Mouse (Mus musculus) erythroblast, embryonic 14.5 days (primary cell): ENCODE measurements around the gene Sftpd. TPM values are rescaled to one million over a fixed set of nuclear protein-coding genes. Genes with fewer than 3 reads are reported as not detected.

Source experiments
- H3K27me3 ChIP-seq: 2 replicates; pipeline ENCODE4 v1.6.1; 2012; ENCODE audit warnings: inconsistent platforms; ENCODE audit not compliant: control insufficient read depth
- H3K36me3 ChIP-seq: 2 replicates; pipeline ENCODE4 v1.6.1; 2012; ENCODE audit warnings: mild to moderate bottlenecking, inconsistent platforms; ENCODE audit not compliant: control insufficient read depth
- H3K4me1 ChIP-seq: 2 replicates; pipeline ENCODE4 v1.6.1; 2012; ENCODE audit warnings: inconsistent platforms; ENCODE audit not compliant: control insufficient read depth
- H3K4me3 ChIP-seq: replicated peaks from 2 replicates; pipeline ENCODE3; 2012; ENCODE audit warnings: moderate library complexity, mild to moderate bottlenecking, inconsistent platforms
- H3K9me3 ChIP-seq: 2 replicates; pipeline ENCODE4 v1.6.1; 2012; ENCODE audit warnings: low read length, inconsistent platforms, mixed read lengths; ENCODE audit not compliant: control insufficient read depth
- GATA1 ChIP-seq: IDR thresholded peaks from 2 replicates; pipeline ENCODE4 v1.6.1; 2012; ENCODE audit warnings: low read length, inconsistent platforms, mixed read lengths
- TAL1 ChIP-seq: IDR thresholded peaks from 3 replicates; pipeline ENCODE4 v1.6.1; 2012; ENCODE audit warnings: low read length, inconsistent platforms, mixed read lengths
- polyA plus RNA-seq: library from polyadenylated mRNA; stranded (reverse); fragments of >175 nt; gene quantifications from 2 replicates; pipeline ENCODE4 v1.2.3, GENCODE M21; 2012

The Sftpd gene
- polyA plus RNA-seq, 1 experiment = not detected

- no peaks in the 10 kb centered on the region; the same call in 1 of the 2 replicates for H3K36me3 ChIP-seq
- H3K4me1 ChIP-seq = no peaks in the 10 kb centered on the region
- TF ChIP-seq TAL1 = no peak
- no peak for TF ChIP-seq GATA1
- H3K9me3 ChIP-seq = no peaks in the 10 kb centered on the region
- H3K27me3 ChIP-seq = no peaks in the 10 kb centered on the region
- H3K4me3 ChIP-seq = no peak overlapping the region
Measured at GRCm38 (mm10) chr14:41124683-41125082, 60.3 kb downstream of the Sftpd start.

Other genes starting within 250 kb of the Sftpd start
- 0.27 and 0.33 TPM in 2 replicates for gene Tspan14, start 218.3 kb downstream of the Sftpd start, polyA plus RNA-seq
- gene Fam213a, start 171.4 kb downstream of the Sftpd start, polyA plus RNA-seq = 8.5 and 12.2 TPM in 2 replicates
- not detected in 2 replicates for gene Dydc2, start 115.9 kb downstream of the Sftpd start, polyA plus RNA-seq
- not detected in 2 replicates for gene Dydc1, start 112.2 kb downstream of the Sftpd start, polyA plus RNA-seq
- gene Mat1a, start 80.1 kb downstream of the Sftpd start, polyA plus RNA-seq = 0.01 TPM in 1 of 2 replicates, not detected in the other
- gene Sftpa1, start 53.4 kb downstream of the Sftpd start, polyA plus RNA-seq = not detected in 2 replicates
- not detected in 2 replicates for gene Mbl1, start 33.7 kb downstream of the Sftpd start, polyA plus RNA-seq
- not detected in 2 replicates for gene Gm2832, start 93.7 kb upstream of the Sftpd start, polyA plus RNA-seq
- gene Gm5798, start 163.5 kb upstream of the Sftpd start, polyA plus RNA-seq = not detected in 2 replicates
- not detected in 2 replicates for gene Gm7945, start 201.2 kb upstream of the Sftpd start, polyA plus RNA-seq
- not detected in 2 replicates for gene Gm6482, start 223.1 kb upstream of the Sftpd start, polyA plus RNA-seq